Comparison of ENCODE assay signal across 12 mouse cellular contexts in the genomic region with DNA sequence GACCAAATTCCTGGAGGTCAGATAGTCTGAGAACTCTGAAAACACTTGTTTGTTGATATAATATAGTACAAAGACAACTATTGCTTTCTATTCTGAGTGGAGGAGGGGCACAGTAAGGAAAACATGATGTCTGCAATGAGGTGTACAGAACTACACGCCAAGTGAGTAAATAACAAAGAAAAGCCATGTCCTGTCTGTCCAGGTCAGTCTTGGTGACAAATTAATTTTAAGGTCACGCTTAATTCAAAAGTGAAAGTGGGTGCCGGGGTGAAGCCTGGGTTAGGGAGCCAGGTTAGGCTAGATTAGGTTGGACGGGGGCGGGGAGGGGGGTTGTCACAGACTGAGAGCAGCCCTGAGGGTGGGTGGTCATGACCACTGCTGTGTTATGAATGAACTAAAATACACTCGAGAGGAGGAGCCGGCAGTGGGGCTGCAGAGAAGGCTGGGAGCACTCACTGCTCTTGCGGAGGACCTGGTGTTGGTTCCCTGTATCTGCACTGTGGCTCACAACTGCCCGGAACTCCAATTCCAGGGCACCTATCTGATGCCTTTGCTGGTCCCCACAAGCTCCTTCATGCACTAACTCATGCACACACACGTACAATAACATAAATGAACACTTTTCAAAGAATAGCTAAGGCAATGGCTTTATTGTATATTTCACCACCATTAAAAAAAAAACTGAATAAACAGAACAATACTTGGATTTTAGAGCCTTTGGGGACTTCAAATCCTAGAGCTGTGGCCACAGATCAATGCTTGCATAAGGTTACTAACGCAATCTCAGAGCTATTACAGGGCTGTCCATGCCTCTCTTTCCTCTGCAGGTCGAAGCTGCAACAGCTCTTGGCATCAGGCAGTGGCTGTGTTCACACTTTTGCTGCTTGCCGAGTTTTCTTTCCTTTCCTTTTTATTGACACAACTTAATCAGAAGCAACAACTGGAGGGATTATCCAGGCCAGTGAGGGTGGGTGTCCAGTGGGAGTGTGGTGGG. TPM values are rescaled to one million over a fixed set of nuclear protein-coding genes. Genes with fewer than 3 reads are reported as not detected.
A peak's percentile ranks its signal among the peaks of the same experiment; 100 is the strongest.
DNase-seq lines count a peak whose midpoint lies in the region; ATAC-seq and TF ChIP-seq lines count a peak whose summit lies in the region.
"Had no signal": no experiment of that assay in that cellular context is flagged by ENCODE, and none has a peak within 500 bp of the region (broad histone marks: within the 10 kb centered on the region; RNA-seq: fewer than 3 reads in every experiment).

No protein-coding gene starts in this region.

- H3K4me3 ChIP-seq in midbrain, embryonic 11.5 days (ENCODE audit: low read depth, low read length), result no peak overlapping the region
- no peak overlapping the region for H3K4me3 ChIP-seq in midbrain, embryonic 16.5 days (ENCODE audit: low read depth, low read length)
- H3K4me3 ChIP-seq in erythroblast, embryonic 14.5 days (replicated peaks), result peak overlapping the region; percentile 43
- peak overlapping the region; percentile 32 for H3K4me3 ChIP-seq in macrophage (ENCODE audit: inconsistent target)
- H3K4me3 ChIP-seq in layer of hippocampus, adult 2 months, result no peak overlapping the region
- H3K4me3 ChIP-seq: forebrain, embryonic 15.5 days; neural tube, embryonic 12.5 days had no signal

- H3K4me1 ChIP-seq in midbrain, embryonic 11.5 days (ENCODE audit: control insufficient read depth, insufficient read depth, low read length), result peaks cover 3% of the 10 kb centered on the region; the same call in 1 of the 2 replicates
- H3K4me1 ChIP-seq in midbrain, embryonic 16.5 days (ENCODE audit: control insufficient read depth, insufficient read depth, low read length), result peaks cover 15% of the 10 kb centered on the region
- H3K4me1 ChIP-seq in erythroblast, embryonic 14.5 days (ENCODE audit: control insufficient read depth), result peaks cover 38% of the 10 kb centered on the region

- no peaks in the 10 kb centered on the region for H3K79me2 ChIP-seq in macrophage (ENCODE audit: inconsistent target)

- DNase-seq in adrenal gland, postnatal 14 days, result peak; percentile 47
- no peak for DNase-seq in adrenal gland, adult 18-20 months (ENCODE audit: low spot score in 2 of 2)
- DNase-seq in midbrain, embryonic 11.5 days (ENCODE audit: low spot score, missing footprints), result peak; percentile 69
- DNase-seq in layer of hippocampus, adult 2 months (ENCODE audit: low spot score in 2 of 2), result no peak
- no peak for DNase-seq in cerebellum, adult 11 months
- DNase-seq: cerebellum, postnatal 25 days; lung, postnatal 36 days had no signal

- no peak for TF ChIP-seq CTCF in layer of hippocampus, adult 2 months (conservative IDR thresholded peaks at IDR 0.05)

- no peak overlapping the region for H3K4me2 ChIP-seq in midbrain, embryonic 11.5 days
- H3K4me2 ChIP-seq in midbrain, embryonic 16.5 days (ENCODE audit: low read length), result no peak overlapping the region
- H3K4me2 ChIP-seq: forebrain, embryonic 15.5 days; neural tube, embryonic 12.5 days had no signal

- H3K27me3 ChIP-seq in midbrain, embryonic 11.5 days (ENCODE audit: control insufficient read depth, insufficient read depth, low read length), result peaks cover 8% of the 10 kb centered on the region; the same call in 1 of the 2 replicates
- peaks cover 3% of the 10 kb centered on the region; the same call in 1 of the 2 replicates for H3K27me3 ChIP-seq in midbrain, embryonic 16.5 days (ENCODE audit: control insufficient read depth, insufficient read depth, low read depth, low read length)
- peaks cover 7% of the 10 kb centered on the region for H3K27me3 ChIP-seq in erythroblast, embryonic 14.5 days (ENCODE audit: control insufficient read depth)
- H3K27me3 ChIP-seq: forebrain, embryonic 15.5 days had no signal

- no peak for ATAC-seq in midbrain, embryonic 11.5 days (ENCODE audit: low FRiP score)
- ATAC-seq in midbrain, embryonic 16.5 days, result no peak
- ATAC-seq: forebrain, embryonic 15.5 days had no signal

- no peaks in the 10 kb centered on the region for H3K36me3 ChIP-seq in midbrain, embryonic 11.5 days (ENCODE audit: control insufficient read depth, insufficient read depth, low read length)
- no peaks in the 10 kb centered on the region for H3K36me3 ChIP-seq in midbrain, embryonic 16.5 days (ENCODE audit: control insufficient read depth, insufficient read depth, low read length)
- no peaks in the 10 kb centered on the region for H3K36me3 ChIP-seq in erythroblast, embryonic 14.5 days (ENCODE audit: control insufficient read depth)
- no peaks in the 10 kb centered on the region for H3K36me3 ChIP-seq in macrophage (ENCODE audit: inconsistent target)
- H3K36me3 ChIP-seq: forebrain, embryonic 15.5 days; neural tube, embryonic 12.5 days had no signal

- no peaks in the 10 kb centered on the region for H3K9me3 ChIP-seq in midbrain, embryonic 11.5 days (ENCODE audit: control insufficient read depth, low read length)
- H3K9me3 ChIP-seq in midbrain, embryonic 16.5 days (replicated peaks; ENCODE audit: control insufficient read depth, low read length, poor library complexity, severe bottlenecking), result no peaks in the 10 kb centered on the region
- H3K9me3 ChIP-seq in erythroblast, embryonic 14.5 days (ENCODE audit: control insufficient read depth, low read length), result no peaks in the 10 kb centered on the region
- H3K9me3 ChIP-seq: forebrain, embryonic 15.5 days; neural tube, embryonic 12.5 days had no signal

- 63% methylated on average over 13 of the region's 13 CpGs for WGBS in midbrain, embryonic 11.5 days
- WGBS in midbrain, embryonic 16.5 days, result 62% methylated on average over 13 of the region's 13 CpGs
- WGBS in macrophage (ENCODE audit: missing documents), result 28% methylated on average over 13 of the region's 13 CpGs

- H3K27ac ChIP-seq in midbrain, embryonic 11.5 days (ENCODE audit: low read depth, low read length), result no peak overlapping the region
- no peak overlapping the region for H3K27ac ChIP-seq in midbrain, embryonic 16.5 days (ENCODE audit: low read length)
- peak overlapping the region; percentile 51 for H3K27ac ChIP-seq in macrophage
- H3K27ac ChIP-seq in layer of hippocampus, adult 2 months, result no peak overlapping the region
- H3K27ac ChIP-seq: forebrain, embryonic 15.5 days; neural tube, embryonic 12.5 days had no signal

- no peak overlapping the region for H3K9ac ChIP-seq in midbrain, embryonic 11.5 days (ENCODE audit: low read length)
- no peak overlapping the region for H3K9ac ChIP-seq in midbrain, embryonic 16.5 days (ENCODE audit: low read depth, low read length)
- H3K9ac ChIP-seq: forebrain, embryonic 15.5 days; neural tube, embryonic 12.5 days had no signal

RNA-seq across cellular contexts. Expression of gene N4bp2l1, which starts 2.6 kb away (rescaled TPM):
- 42.5 and 47.1 TPM in 2 replicates for total RNA-seq in adrenal gland, postnatal 14 days (2021)
- 10 to 100 TPM; 23.1 to 27.1 TPM for total RNA-seq in adrenal gland, adult 18-20 months (2021)
- 2.8 and 3.5 TPM in 2 replicates for polyA plus RNA-seq in midbrain, embryonic 11.5 days (2014; fragmentation: Nextera tagmentation; extraction: Ambion mirVana)
- 16.8 and 19.9 TPM in 2 replicates for polyA plus RNA-seq in midbrain, embryonic 16.5 days (2015; fragmentation: Nextera tagmentation; extraction: Ambion mirVana)
- polyA plus RNA-seq in erythroblast, embryonic 14.5 days (2012), result 0.91 and 1.8 TPM in 2 replicates
- total RNA-seq in macrophage (2018; cell fraction: chromatin; rRNA removed), result 100 to 1,000 TPM in 17 of 26 experiments, 10 to 100 TPM in 9; 16.4 to 246 (median 171) TPM
- 10 to 100 TPM; 16.7 to 74.8 (median 51.4) TPM for total RNA-seq in macrophage (2018; cell fraction: cytosol; rRNA removed)
- total RNA-seq in macrophage (2018; cell fraction: nucleus; rRNA removed), result 100 to 1,000 TPM in 17 of 26 experiments, 10 to 100 TPM in 9; 33.4 to 245 (median 128) TPM
- 22.9 to 68.6 TPM (median 43.0 TPM) in 3 replicates for polyA plus RNA-seq in macrophage (2018)
- 10 to 100 TPM; 55.5 to 57.0 TPM for total RNA-seq in layer of hippocampus, adult 2 months (2021)

Comparison
In these comparisons a context has a peak if more than half of its experiments do, and no peak if none do; other contexts are left out.
1. DNase-seq: peak in adrenal gland, postnatal 14 days (single experiment) and midbrain, embryonic 11.5 days (single experiment); none in adrenal gland, adult 18-20 months (0 of 2), layer of hippocampus, adult 2 months (0 of 2) and cerebellum, adult 11 months (single experiment).
2. H3K4me3 ChIP-seq: peak in erythroblast, embryonic 14.5 days (single experiment) and macrophage (single experiment); none in midbrain, embryonic 11.5 days (single experiment), midbrain, embryonic 16.5 days (single experiment) and layer of hippocampus, adult 2 months (single experiment).